Mouse (Mus musculus): ENCODE measurements at regions not wholly inside any gene's neighbourhood (a gene's known extent, or its start where the extent isn't known, plus 50 kb on each side); places are given as distances from the start of the nearest gene placed in this dataset.

DNA sequence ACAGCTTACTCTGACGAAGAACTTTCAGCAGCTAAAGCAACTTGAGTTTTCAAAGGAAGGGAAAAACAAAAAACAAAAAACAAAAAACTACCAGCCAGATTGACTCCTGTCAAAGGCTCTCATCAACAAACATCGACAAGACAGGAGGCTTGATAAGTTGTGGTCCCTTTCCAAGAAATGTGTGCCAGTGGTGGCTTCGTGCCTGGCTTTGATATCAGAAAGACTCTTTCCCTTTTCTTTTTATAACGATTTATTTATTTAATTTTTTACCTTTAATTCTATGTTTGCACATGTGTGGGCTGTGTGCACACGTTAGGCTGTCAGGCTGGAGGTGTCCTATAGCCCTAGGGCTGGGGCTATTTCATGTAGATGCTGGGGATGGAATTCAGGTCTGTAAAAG lies 60.4 kb downstream of the Dact1 start:
- H3K27ac ChIP-seq: no peak overlapping the region
- WGBS (ENCODE audit: missing documents): 59% methylated on average over 5 of the region's 5 CpGs

DNA sequence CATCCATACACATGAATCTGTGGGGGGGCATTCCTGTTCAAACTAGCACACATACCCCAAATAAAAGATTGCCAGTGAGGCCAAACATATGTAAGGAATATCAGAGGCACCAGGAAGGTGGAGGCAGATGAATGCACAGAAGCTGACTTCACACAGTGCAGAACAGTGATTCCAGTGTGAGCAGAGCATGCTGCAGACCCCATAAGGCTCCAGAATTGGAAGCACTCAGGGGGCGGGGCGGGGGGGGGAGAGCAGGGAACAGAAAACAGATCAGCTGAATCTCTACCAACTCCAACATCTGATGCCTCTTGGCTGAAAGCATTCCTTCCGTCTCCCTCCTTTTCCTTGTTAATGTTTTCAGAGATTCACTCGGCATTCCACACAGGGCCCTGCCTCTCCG lies 62.3 kb downstream of the Dact1 start:
- H3K36me3 ChIP-seq (ENCODE audit: inconsistent target): no peaks in the 10 kb centered on the region
- H3K27ac ChIP-seq: no peak overlapping the region
- WGBS (ENCODE audit: missing documents): 92% methylated on average over 5 of the region's 5 CpGs
- H3K79me2 ChIP-seq (ENCODE audit: inconsistent target): no peaks in the 10 kb centered on the region
- no peak overlapping the region for H3K4me3 ChIP-seq (ENCODE audit: inconsistent target)

More for the DNA sequence above, 60.4 kb downstream of the Dact1 start:
- H3K36me3 ChIP-seq (ENCODE audit: inconsistent target): no peaks in the 10 kb centered on the region
- no peak overlapping the region for H3K4me3 ChIP-seq (ENCODE audit: inconsistent target)
- no peaks in the 10 kb centered on the region for H3K79me2 ChIP-seq (ENCODE audit: inconsistent target)

DNA sequence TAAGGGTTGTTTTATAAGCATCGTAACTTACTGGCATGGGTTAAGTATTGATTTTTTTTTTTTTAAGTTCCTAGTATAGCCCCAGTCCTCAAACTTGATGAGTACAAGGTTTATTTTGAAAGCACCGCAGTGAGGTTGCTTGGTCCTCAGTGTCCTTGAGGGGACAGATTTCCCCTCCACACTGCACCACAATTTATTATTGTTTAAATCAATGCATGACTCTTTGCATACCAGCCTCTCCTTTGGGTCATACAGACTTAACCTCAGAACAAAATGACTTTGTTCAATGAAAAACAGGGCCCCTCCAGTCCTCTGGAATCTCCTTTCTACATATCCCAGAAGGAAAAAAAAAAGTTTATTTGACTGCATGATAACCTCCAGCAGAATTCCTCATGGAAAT lies 63.9 kb downstream of the Dact1 start:
- Histone ChIP-seq H3K79me2 (ENCODE audit: inconsistent target) (no peaks in the 10 kb centered on the region), H3K36me3 (ENCODE audit: inconsistent target) (no peaks in the 10 kb centered on the region), H3K4me3 (ENCODE audit: inconsistent target) (no peak overlapping the region), H3K27ac (no peak overlapping the region)
- WGBS (ENCODE audit: missing documents): 81% methylated on average over 2 of the region's 2 CpGs

DNA sequence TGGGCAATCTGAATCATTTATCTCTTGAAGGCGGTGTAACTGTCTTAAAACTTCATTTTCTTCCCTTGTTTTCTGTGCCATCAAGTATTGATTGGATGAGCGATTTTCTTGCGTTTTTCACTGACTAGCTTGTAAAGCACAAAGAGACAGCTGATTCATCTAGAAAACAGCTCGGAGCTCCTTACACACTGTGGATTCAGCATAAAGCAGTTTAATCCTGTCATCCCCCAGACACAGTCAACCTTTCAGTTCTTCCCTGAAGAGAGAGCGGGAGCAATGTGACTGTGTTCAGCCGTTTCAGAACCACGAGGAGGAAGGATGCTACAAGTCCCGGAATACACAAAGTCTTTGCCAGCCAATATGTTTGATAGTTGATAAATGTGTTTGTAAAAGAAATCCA lies 66.8 kb downstream of the Dact1 start:
- H3K27ac ChIP-seq: no peak overlapping the region
- 72% methylated on average over 8 of the region's 8 CpGs for WGBS (ENCODE audit: missing documents)

DNA sequence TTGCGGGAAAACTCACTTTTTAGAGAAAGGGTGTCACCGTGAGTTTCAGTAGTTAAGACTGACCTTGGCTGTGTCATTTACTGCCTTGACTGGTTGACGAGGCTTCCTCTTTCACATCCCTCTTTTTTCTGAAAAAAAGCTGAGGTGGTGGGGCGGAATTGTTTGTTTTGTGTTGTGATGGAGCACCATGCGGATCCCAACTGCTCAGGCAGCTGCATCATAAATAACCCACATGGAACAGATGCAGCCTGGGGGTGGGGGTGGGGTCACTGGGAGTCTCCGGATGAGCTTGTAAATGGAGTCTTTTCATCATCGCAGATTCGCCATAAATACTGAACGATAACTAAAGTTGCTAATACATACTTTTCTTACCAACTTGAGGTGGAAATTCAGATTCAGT lies 67.3 kb downstream of the Dact1 start:
- Histone ChIP-seq H3K27ac (no peak overlapping the region), H3K36me3 (ENCODE audit: inconsistent target) (no peaks in the 10 kb centered on the region), H3K4me3 (ENCODE audit: inconsistent target) (no peak overlapping the region), H3K79me2 (ENCODE audit: inconsistent target) (no peaks in the 10 kb centered on the region)
- WGBS (ENCODE audit: missing documents): 45% methylated on average over 9 of the region's 9 CpGs

More for the DNA sequence above, 66.8 kb downstream of the Dact1 start:
- Histone ChIP-seq H3K79me2 (ENCODE audit: inconsistent target) (no peaks in the 10 kb centered on the region), H3K36me3 (ENCODE audit: inconsistent target) (no peaks in the 10 kb centered on the region), H3K4me3 (ENCODE audit: inconsistent target) (no peak overlapping the region)

DNA sequence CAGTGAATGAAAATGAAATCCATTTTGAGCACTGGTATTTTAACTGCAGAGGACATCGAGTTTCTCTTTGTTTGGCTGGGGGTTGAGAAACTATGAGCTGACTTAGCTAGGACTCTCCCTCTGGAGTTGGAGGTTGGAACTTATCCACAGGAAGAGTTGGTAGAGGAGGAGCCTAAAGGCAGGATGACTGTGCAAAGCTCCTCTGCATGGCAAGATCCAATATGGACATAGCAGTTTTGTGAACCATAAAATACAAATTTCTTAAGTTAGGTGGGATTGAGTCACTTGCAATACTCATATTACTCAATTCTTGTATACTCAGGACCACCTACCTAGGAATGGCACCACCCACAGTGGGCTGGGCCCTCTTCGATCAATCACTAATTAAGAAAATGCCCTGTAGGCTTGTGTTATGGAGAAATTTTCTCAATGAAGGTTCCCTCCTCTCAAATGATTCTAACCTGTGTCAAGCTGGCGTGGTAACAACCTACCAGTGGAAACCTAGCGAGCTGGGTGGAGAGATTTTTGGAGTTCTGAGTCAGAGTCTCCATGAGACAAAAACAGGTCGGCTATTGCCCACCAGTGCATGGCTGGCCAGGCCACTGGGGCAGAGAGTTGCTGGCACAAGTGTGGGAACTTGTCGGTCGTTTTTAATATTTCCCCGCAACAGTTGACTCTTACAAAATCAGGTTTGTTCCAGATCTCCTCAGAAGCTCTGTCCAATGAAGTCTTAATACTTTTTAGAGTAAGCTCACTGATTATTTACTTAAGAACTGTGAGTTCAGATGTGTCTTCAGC lies 70.1 kb downstream of the Dact1 start:
- 91% methylated on average over 8 of the region's 8 CpGs for WGBS (ENCODE audit: missing documents)
- H3K27ac ChIP-seq: no peak overlapping the region
- H3K36me3 ChIP-seq (ENCODE audit: inconsistent target): no peaks in the 10 kb centered on the region
- H3K79me2 ChIP-seq (ENCODE audit: inconsistent target): no peaks in the 10 kb centered on the region
- no peak overlapping the region for H3K4me3 ChIP-seq (ENCODE audit: inconsistent target)

DNA sequence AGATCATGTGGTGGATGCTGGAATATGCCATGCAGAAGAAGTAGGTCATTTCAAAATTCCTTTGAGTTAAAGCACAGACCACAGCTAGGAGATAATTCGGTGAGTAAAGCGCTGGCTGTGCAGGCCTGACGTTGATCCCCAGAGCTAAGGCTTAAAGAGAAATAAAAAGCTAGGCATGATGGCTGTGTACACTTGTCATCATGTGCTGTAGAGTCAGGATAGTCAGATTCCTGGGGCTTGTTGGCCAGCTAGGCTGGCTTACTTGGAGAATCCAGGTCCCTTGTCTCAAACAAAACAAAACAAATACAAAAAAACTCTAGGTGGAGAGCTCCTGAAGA lies 70.7 kb downstream of the Dact1 start:
- Histone ChIP-seq H3K27ac (no peak overlapping the region), H3K79me2 (ENCODE audit: inconsistent target) (no peaks in the 10 kb centered on the region), H3K4me3 (ENCODE audit: inconsistent target) (no peak overlapping the region), H3K36me3 (ENCODE audit: inconsistent target) (no peaks in the 10 kb centered on the region)
- 94% methylated on average over 3 of the region's 3 CpGs for WGBS (ENCODE audit: missing documents)

DNA sequence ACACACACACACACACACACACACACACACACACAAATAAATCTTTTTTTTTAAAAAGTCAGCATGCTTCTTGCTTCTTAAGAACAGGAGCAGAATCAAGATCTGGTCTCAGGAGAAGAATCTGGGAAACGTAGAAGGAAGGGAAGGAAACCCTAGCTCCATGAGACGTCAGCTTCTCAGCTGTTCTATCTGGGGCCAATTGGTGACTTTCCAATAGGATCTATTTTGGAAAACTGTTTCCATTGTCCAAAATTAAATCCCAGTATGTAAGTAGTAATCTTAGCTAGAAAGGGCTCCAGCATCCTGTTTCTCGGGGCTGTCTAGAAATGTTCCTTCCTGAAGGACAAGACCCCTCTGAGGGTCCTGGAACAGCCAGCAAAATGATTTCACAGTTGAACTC lies 76.6 kb downstream of the Dact1 start:
- Histone ChIP-seq H3K36me3 (ENCODE audit: inconsistent target) (no peaks in the 10 kb centered on the region), H3K4me3 (ENCODE audit: inconsistent target) (no peak overlapping the region), H3K79me2 (ENCODE audit: inconsistent target) (no peaks in the 10 kb centered on the region), H3K27ac (no peak overlapping the region)
- 78% methylated on average over 3 of the region's 3 CpGs for WGBS (ENCODE audit: missing documents)

DNA sequence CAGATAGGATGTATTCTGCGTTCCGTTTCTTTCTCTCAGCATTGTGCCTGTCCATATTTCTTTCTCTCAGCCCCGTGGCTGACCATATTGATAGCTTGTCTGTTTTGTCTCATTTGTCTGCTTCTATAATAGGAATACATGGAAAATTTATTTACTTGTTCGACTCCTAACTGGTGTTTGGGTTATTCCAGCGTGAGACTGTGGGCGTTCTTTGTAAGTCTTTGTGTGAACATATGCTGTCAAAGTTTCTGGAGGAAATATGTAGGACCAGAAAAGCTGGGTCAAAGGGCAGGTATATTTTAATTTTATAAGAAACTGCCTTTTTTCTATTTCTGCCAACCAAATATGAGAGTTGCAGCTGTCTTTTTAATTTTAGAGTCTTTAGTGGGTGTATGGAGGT lies 81.8 kb downstream of the Dact1 start:
- H3K27ac ChIP-seq: no peak overlapping the region
- H3K36me3 ChIP-seq (ENCODE audit: inconsistent target): no peaks in the 10 kb centered on the region
- H3K79me2 ChIP-seq (ENCODE audit: inconsistent target): no peaks in the 10 kb centered on the region
- H3K4me3 ChIP-seq (ENCODE audit: inconsistent target): no peak overlapping the region
- WGBS (ENCODE audit: missing documents): 95% methylated on average over 6 of the region's 6 CpGs

DNA sequence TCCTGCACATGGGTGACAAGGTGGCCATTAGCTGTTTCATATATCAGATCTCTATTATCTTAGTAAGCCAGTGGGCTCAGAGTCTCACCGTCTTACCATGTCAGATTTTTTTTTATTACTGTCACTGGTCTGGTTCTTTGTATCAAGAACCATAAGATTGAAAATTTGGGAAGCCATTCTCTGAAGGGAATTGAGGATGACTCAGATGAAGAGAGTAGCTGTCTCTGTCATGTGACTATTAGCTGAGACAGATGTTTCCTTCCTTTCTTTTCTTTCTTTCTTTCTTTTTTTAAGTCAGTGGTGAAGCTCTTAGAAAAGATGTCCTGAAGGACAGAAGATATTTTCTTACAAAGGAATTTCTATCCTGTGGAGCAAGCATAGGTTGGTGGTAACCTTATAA lies 84.1 kb downstream of the Dact1 start:
- Histone ChIP-seq H3K36me3 (ENCODE audit: inconsistent target) (no peaks in the 10 kb centered on the region), H3K4me3 (ENCODE audit: inconsistent target) (no peak overlapping the region), H3K27ac (no peak overlapping the region), H3K79me2 (ENCODE audit: inconsistent target) (no peaks in the 10 kb centered on the region)
- 92% methylated on average over 1 of the region's 1 CpGs for WGBS (ENCODE audit: missing documents)

DNA sequence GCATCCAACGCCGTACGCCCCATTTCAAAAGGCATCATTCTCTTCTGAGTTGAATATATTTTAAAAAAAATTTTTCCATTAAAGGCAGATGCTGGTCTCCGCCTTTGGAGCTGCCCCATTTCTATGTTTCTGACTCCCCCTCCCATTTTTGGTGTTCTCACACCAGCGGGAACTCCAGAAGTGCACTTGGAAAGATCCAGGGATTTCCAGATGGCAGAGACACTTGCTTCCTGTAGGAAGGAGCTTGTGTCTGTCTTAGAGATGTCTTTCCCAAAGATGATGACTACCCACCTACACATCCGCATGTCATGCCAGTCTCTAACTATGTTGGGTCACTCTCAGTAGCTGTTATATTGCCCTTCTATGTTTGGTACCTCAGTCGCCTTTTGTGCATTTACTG lies 87.8 kb downstream of the Dact1 start:
- no peaks in the 10 kb centered on the region for H3K79me2 ChIP-seq (ENCODE audit: inconsistent target)
- H3K36me3 ChIP-seq (ENCODE audit: inconsistent target): no peaks in the 10 kb centered on the region
- no peak overlapping the region for H3K27ac ChIP-seq
- WGBS (ENCODE audit: missing documents): 88% methylated on average over 7 of the region's 7 CpGs
- H3K4me3 ChIP-seq (ENCODE audit: inconsistent target): no peak overlapping the region

DNA sequence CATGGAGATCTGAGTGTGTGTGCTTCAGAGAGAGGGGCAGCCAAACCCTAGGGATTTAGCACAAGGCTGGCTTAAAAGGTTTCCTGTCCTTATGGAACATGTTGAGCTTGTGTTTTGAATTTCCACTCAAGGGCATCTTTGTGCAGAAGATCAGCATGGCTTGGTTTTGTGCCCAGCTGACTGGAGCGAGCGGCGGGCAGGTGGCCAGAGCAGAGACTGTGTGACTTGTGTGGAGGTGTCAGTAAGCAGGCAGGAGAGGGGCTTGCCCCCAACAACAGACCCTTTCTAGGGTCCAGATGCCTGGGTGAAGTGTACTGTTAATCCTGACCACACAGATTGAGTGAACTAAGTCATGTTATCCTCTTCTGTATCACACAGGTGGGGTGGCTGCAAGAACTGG lies 89.0 kb downstream of the Dact1 start:
- H3K27ac ChIP-seq: no peak overlapping the region
- H3K36me3 ChIP-seq (ENCODE audit: inconsistent target): no peaks in the 10 kb centered on the region
- H3K4me3 ChIP-seq (ENCODE audit: inconsistent target): no peak overlapping the region
- H3K79me2 ChIP-seq (ENCODE audit: inconsistent target): no peaks in the 10 kb centered on the region
- 89% methylated on average over 3 of the region's 3 CpGs for WGBS (ENCODE audit: missing documents)

DNA sequence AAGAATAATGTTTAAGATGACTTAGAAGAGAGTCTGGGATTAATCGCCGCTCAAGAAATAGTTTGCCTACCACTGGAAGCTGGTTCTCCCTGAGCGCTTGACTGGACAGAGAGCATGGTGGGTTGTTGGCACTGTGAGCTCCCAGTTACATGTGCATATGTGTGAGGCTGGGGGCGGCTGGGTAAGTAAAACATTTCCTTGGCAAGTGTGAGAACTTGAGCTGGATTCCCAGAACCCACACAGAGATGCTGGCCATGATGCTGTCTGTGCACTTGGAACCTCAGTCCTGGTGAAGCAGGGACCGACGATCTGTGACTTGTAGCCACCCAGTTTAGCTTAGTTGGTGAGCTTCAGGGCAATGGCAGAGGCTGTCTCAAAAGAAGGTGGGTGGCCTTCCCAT lies 90.5 kb downstream of the Dact1 start:
- H3K4me3 ChIP-seq (ENCODE audit: inconsistent target): no peak overlapping the region
- no peaks in the 10 kb centered on the region for H3K79me2 ChIP-seq (ENCODE audit: inconsistent target)
- no peaks in the 10 kb centered on the region for H3K36me3 ChIP-seq (ENCODE audit: inconsistent target)
- WGBS (ENCODE audit: missing documents): 96% methylated on average over 6 of the region's 6 CpGs
- H3K27ac ChIP-seq: no peak overlapping the region

DNA sequence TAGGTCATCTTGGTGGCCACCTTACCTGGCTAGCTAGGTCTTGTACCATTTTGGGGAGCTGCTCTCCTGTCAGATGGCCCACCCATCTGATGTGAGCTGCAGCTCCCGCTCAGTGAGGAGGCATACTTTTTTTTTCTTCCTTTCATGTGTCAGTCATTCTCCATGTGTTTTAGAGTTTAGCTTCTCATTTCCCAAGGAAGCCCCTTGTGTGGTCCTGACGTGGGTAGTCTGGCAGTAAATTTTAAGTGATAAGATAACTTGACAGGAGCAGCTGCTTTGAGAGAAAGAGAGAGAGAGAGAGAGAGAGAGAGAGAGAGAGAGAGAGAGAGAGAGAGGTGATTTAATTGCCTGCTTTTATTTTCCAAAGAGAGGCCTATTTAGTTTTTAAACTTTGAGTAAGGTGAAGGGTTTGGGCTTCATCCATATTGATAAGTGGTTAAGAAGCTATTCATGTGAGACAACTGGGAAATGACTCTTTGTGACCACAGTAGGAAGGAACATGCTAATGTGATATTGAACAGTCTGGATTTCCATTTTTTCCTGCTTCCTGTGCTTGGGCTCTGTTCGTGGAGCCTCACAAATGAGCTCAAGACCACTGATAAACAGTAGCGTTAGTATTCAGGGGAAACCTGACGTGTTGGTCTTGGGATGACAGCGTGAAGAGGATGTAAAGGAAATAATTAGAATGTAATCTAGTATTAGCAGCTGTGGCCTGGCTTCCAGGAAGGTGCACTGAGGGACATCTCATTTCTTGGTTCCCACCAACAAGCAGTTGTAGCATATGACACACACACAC lies 92.1 kb downstream of the Dact1 start:
- Histone ChIP-seq H3K36me3 (ENCODE audit: inconsistent target) (no peaks in the 10 kb centered on the region), H3K27ac (no peak overlapping the region), H3K79me2 (ENCODE audit: inconsistent target) (no peaks in the 10 kb centered on the region), H3K4me3 (ENCODE audit: inconsistent target) (no peak overlapping the region)
- WGBS (ENCODE audit: missing documents): 41% methylated on average over 6 of the region's 6 CpGs

DNA sequence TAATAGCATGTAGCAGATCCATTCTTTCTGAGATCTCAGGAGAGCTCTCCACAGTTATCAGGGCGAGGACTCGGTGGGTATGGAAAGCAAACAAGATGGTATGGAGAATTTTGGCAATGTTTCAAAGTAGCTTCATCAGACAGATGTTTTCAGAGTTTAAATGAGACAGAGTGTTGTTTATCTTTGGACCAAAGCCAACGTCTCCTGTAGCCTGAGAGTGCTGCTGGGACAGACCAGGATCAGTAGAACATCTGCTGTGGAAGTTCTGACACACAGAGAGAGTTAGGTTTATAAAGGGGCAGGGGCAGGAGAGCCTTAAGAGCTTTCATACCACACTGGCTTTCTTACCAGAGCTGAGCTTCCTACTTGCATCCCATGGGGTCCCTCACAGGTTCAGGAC lies 97.6 kb downstream of the Dact1 start:
- Histone ChIP-seq H3K36me3 (ENCODE audit: inconsistent target) (no peaks in the 10 kb centered on the region), H3K79me2 (ENCODE audit: inconsistent target) (no peaks in the 10 kb centered on the region), H3K4me3 (ENCODE audit: inconsistent target) (no peak overlapping the region), H3K27ac (no peak overlapping the region)
- WGBS (ENCODE audit: missing documents): 78% methylated on average over 3 of the region's 3 CpGs

All from macrophage (primary cell).